Mouse (Mus musculus) hindbrain, embryonic 13.5 days (tissue): Measurements from ENCODE around the gene Ubox5. TPM values are rescaled to one million over a fixed set of nuclear protein-coding genes. Genes with fewer than 3 reads are reported as not detected.
A peak's percentile ranks its signal among the peaks of the same experiment; 100 is the strongest.
"Not testable (repeated sequence)": the region's sequence is repeated elsewhere in the genome, so short reads cannot be mapped to it uniquely, and the experiment has no call there.

Source experiments
- ATAC-seq: fragments of 200-750 bp; cut with Nextera tagmentation; 2 replicates; pipeline ENCODE4 v1.8.0; 2017; ENCODE audit warnings: moderate TSS enrichment; ENCODE audit not compliant: low FRiP score
- H3K27ac ChIP-seq: fragments of 300-500 bp; sonication (generic); 2 replicates; pipeline ENCODE4 v1.5.1; 2015; ENCODE audit warnings: inconsistent platforms, mild to moderate bottlenecking, moderate library complexity
- H3K27me3 ChIP-seq: fragments of 300-500 bp; sonication (generic); 2 replicates; pipeline ENCODE4 v1.6.1; 2015; ENCODE audit warnings: mild to moderate bottlenecking, inconsistent platforms
- H3K36me3 ChIP-seq: fragments of 300-500 bp; sonication (generic); 2 replicates; pipeline ENCODE4 v1.6.1; 2015; ENCODE audit warnings: mild to moderate bottlenecking, inconsistent platforms
- H3K4me1 ChIP-seq: fragments of 300-500 bp; sonication (generic); replicated peaks from 2 replicates; pipeline ENCODE4 v1.6.1; 2015; ENCODE audit warnings: inconsistent platforms
- H3K4me2 ChIP-seq: fragments of 300-500 bp; sonication (generic); 2 replicates; pipeline ENCODE4 v1.6.1; 2015; ENCODE audit warnings: inconsistent platforms, mild to moderate bottlenecking, moderate library complexity
- H3K4me3 ChIP-seq: fragments of 300-500 bp; sonication (generic); 2 replicates; pipeline ENCODE4 v1.5.1; 2015; ENCODE audit warnings: mild to moderate bottlenecking, inconsistent platforms
- H3K9ac ChIP-seq: fragments of 300-500 bp; sonication (generic); 2 replicates; pipeline ENCODE4 v1.6.1; 2015; ENCODE audit warnings: mild to moderate bottlenecking, inconsistent platforms
- H3K9me3 ChIP-seq: fragments of 300-500 bp; sonication (generic); 2 replicates; pipeline ENCODE4 v1.6.1; 2016; ENCODE audit warnings: inconsistent platforms
- WGBS: fragments of 180-500 bp; shearing (Covaris S2); methylation state at CpG from one replicate; pipeline ENCODE4 v1.1.7; 2015; 5-methylcytosine and 5-hydroxymethylcytosine counted together
- polyA plus RNA-seq: library from polyadenylated mRNA; unstranded; fragments of >200 nt; fragmentation: Nextera tagmentation; extraction: Ambion mirVana; gene quantifications from 2 replicates; pipeline ENCODE4 v1.2.1, GENCODE M21; 2015

The Ubox5 gene
- polyA plus RNA-seq, 1 experiment from 2014 or later = 11.5 TPM

DNA sequence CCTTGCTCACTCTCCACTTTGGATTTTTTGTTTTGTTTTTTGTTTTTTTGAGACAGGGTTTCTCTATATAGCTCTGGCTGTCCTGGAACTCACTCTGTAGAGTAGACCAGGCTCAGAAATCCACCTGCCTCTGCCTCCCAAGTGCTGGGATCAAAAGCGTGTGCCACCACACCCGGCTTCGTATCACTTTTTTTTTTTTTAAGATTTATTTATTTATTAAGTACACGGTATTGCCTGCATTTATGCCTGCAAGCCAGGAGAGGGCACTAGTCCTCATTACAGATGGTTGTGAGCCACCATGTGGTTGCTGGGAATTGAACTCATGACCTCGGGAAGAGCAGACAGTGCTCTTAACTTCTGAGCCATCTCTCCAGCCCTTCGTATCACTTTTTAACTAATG is 19.2 kb upstream of the Ubox5 start:
- H3K9ac ChIP-seq, H3K4me1 ChIP-seq, H3K4me2 ChIP-seq, H3K27me3 ChIP-seq, ATAC-seq, H3K27ac ChIP-seq, H3K4me3 ChIP-seq, H3K9me3 ChIP-seq: not testable (repeated sequence)
- WGBS = 81% methylated on average over 6 of the region's 6 CpGs
- peaks cover 48% of the 10 kb centered on the region for H3K36me3 ChIP-seq

DNA sequence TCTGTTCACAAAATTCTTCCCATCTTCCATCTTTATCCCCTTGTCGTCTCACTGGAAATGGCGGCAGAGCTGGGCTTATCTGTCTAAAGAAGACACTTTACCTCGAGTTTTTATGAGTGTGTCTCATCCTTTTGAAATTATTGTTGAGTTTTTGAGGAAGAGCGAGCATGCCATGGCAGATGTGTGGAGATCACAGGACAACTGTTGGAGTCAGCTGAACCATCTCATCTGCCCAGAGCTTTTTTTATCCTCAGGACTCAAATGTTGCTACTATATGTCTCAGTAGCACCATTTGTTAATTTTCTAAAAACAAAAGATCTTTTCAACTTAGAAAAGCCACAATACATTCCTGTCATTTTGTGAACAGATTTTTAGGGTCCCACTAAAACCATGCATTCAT is 15.4 kb upstream of the Ubox5 start:
- H3K36me3 ChIP-seq = peaks cover 16% of the 10 kb centered on the region
- WGBS = 83% methylated on average over 4 of the region's 4 CpGs
- H3K4me1 ChIP-seq = peaks cover 20% of the 10 kb centered on the region
- peaks cover 12% of the 10 kb centered on the region for H3K27me3 ChIP-seq
- no peak overlapping the region for H3K4me3 ChIP-seq
- H3K9me3 ChIP-seq = no peaks in the 10 kb centered on the region
- H3K9ac ChIP-seq = no peak overlapping the region
- ATAC-seq = no peak
- H3K4me2 ChIP-seq = no peak overlapping the region
- no peak overlapping the region for H3K27ac ChIP-seq

DNA sequence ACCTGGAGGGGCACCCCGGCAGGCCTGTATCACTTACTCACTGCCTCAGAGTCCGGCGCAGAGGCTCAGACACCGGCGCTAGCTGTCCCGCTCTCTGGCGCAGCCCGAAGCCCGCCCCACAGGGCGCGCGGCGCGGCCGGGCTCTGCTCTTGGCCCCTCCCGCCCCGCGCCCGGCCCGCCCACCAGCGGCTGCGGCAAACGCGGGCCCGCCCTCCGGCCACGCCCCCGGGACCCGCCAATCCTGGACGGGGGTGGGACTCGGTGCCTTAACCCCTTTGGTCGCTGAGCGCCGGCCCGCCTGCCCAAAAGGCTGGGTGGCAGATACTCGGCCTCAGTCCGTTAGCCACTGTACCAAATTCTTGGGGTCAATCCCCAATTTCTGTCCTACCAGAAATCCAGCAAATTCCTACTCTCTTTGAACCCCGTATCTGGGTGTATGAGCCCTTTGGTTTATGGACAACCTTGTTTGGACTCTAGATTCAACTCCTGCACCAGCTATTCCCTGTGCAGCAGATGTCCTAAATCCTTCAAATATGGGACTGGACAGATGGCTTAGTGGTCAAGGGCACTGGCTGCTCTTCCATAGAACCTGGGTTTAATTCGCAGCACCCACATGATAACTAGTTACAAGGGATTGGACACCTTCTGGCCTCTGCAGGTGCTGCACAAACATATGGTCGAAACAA is 13.0 kb upstream of the Ubox5 start, which contains the start of gene Lzts3:
Gene Lzts3 (minus strand): TSS at position 120 of the 686 bp plus-strand sequence.
- peaks cover 33% of the 10 kb centered on the region for H3K27me3 ChIP-seq
- peak within 1 kb of the TSS; percentile 84 for H3K27ac ChIP-seq
- 5% methylated on average over 25 of the region's 40 CpGs for WGBS
- peaks cover 7% of the 10 kb centered on the region for H3K36me3 ChIP-seq
- ATAC-seq = peak; percentile 96
- peaks cover 20% of the 10 kb centered on the region for H3K4me1 ChIP-seq
- H3K9ac ChIP-seq = peak within 1 kb of the TSS; percentile 85
- H3K4me3 ChIP-seq = peak within 1 kb of the TSS; percentile 71
- no peaks in the 10 kb centered on the region for H3K9me3 ChIP-seq
- peak within 1 kb of the TSS; percentile 84 for H3K4me2 ChIP-seq

DNA sequence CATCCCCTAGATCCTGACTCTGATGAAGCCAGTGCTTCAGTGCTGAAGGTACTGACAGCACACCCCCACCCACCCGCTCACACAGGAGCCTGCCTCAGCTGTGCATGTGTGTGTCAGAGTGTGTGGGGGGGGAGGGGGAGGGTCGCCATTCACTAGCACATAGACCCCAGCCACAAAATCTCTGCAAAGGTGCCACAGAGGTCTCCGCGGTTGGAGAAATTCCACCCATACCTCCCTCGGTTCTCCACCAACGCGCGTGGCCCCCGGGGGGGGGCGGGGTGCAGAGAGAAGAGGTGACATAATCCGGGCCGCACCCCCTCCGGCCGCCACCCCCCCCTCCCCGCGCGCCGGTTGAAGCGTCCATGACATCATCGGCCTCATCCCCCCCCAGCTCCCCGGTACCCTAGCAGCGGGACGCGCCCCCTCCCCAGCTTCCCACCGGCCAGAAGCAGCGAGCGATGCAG is 12.4 kb upstream of the Ubox5 start:
- ATAC-seq = peak; percentile 84
- Histone ChIP-seq H3K9me3 (no peaks in the 10 kb centered on the region), H3K4me3 (peak overlapping the region; percentile 71), H3K27ac (peak overlapping the region; percentile 84), H3K27me3 (peaks cover 39% of the 10 kb centered on the region), H3K9ac (peak overlapping the region; percentile 85), H3K4me2 (peak overlapping the region; percentile 84), H3K4me1 (peaks cover 20% of the 10 kb centered on the region), H3K36me3 (peaks cover 6% of the 10 kb centered on the region)
- WGBS = 0% methylated on average over 16 of the region's 27 CpGs

DNA sequence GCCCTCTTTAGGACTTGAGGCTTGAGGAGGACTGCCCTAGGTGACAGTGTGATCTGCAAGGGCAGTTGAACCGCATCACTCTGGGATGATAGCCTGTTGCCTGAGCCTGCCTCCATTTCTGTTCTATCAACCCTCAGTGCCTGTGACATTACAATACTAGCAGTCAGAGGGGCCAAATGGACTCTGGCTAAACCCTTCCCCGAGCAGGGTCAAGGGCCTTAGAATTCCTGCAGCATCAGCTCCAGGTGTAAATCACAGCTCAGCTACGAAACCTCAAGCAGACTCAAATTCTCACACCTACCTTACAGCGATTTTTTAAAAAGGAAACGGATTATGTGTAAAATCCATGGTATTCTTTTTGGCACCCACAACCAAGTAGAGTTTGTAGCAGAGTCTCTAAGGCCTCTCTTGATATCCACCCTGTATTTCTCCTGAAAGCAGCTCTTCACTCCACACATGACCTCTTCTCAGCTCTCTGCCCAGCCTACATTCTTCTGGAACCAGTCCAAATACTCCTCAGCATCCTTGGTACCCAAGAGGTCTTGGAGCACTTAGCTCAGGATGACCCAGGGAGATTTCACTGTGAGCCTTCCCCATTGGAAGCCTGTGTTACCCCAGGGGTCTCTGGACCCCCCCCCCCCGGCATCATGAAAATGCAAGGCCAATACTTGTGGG is 11.7 kb upstream of the Ubox5 start:
- Histone ChIP-seq H3K4me2 (peak overlapping the region; percentile 84), H3K4me1 (peaks cover 20% of the 10 kb centered on the region), H3K27me3 (peaks cover 46% of the 10 kb centered on the region), H3K4me3 (peak overlapping the region; percentile 71), H3K36me3 (no peaks in the 10 kb centered on the region), H3K27ac (no peak overlapping the region), H3K9me3 (no peaks in the 10 kb centered on the region), H3K9ac (peak overlapping the region; percentile 85)
- no peak for ATAC-seq
- WGBS = 76% methylated on average over 6 of the region's 6 CpGs

DNA sequence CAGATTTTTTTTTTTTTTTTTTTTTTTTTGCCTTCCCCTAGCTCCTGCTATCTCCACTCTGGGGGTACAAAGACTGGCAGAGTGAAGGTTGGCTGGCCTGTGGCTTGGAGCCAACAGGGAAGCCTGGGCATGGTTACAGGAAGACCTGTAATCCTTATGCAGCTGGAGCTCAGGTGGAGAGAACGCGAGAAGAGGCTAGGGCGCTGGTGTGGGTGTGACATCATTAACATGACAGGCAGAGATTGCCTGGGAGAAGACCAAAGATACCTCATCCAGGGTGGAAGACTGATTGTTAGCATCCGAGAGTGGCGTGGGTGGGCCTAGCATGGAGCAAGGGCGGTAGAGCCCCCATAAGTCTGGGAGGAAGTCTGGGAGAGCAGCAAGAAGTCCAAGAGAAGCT is 9.4 kb upstream of the Ubox5 start:
- Histone ChIP-seq H3K9ac (no peak overlapping the region), H3K4me1 (peaks cover 41% of the 10 kb centered on the region), H3K27me3 (peaks cover 68% of the 10 kb centered on the region), H3K36me3 (peaks cover 15% of the 10 kb centered on the region), H3K27ac (no peak overlapping the region), H3K4me2 (no peak overlapping the region), H3K9me3 (no peaks in the 10 kb centered on the region), H3K4me3 (no peak overlapping the region)
- WGBS = 80% methylated on average over 6 of the region's 6 CpGs
- no peak for ATAC-seq

DNA sequence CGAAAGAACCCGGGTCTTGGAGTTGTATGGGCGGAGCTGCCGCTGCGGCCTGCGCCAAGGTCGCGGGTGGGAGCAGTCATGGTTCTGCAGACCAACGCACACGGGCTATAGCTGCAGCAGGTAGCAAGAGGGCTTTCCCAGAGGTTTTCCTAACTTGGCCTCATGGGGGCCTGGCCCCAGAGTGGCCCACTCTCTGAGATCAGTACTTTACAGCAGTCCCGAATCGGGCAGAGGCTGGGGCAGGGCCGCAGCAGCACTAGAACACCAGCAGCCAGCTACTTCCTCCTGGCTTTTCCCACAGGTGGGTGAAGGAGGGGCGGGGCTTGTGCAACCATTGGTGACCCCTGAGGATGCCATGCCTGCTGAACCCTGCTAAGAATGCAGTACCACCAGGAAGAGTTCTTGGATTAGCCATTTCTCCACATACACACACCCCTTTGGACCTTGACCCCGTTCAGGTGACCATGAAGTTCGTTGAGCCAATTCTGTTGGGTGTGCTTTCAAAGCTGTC is 8.3 kb upstream of the Ubox5 start:
- Histone ChIP-seq H3K27me3 (peaks cover 77% of the 10 kb centered on the region), H3K4me2 (no peak overlapping the region), H3K9me3 (no peaks in the 10 kb centered on the region), H3K9ac (no peak overlapping the region), H3K36me3 (peaks cover 16% of the 10 kb centered on the region), H3K27ac (no peak overlapping the region), H3K4me1 (peaks cover 48% of the 10 kb centered on the region), H3K4me3 (no peak overlapping the region)
- WGBS = 34% methylated on average over 16 of the region's 16 CpGs
- no peak for ATAC-seq

DNA sequence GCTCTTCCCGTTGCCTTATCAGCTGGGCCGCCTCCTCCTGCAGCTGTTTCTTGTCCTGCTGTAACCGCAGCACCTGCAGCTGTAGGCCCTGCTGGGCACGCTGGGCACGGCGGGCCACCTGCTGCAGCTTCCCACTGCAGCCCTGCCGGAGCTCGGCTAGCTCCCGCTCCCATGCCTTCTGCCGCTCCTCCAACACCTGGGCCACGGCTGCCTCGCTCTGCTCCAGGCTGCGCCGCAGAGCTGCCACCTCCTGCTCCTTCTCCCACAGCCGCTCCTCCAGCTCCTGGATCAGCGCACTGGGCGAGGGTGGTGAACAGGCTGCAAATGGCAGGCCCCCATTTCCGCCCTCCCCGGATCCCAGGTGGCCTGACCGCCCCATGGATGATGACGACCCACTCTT is 6.0 kb upstream of the Ubox5 start:
- no peaks in the 10 kb centered on the region for H3K9me3 ChIP-seq
- H3K27me3 ChIP-seq = peaks cover 71% of the 10 kb centered on the region
- peak overlapping the region; percentile 66; the same call in 1 of the 2 replicates for H3K9ac ChIP-seq
- ATAC-seq = no peak
- peak overlapping the region; percentile 55; the same call in 1 of the 2 replicates for H3K4me2 ChIP-seq
- 19% methylated on average over 21 of the region's 21 CpGs for WGBS
- peak overlapping the region; percentile 3; the same call in 1 of the 2 replicates for H3K4me3 ChIP-seq
- no peak overlapping the region for H3K27ac ChIP-seq
- peaks cover 16% of the 10 kb centered on the region for H3K36me3 ChIP-seq
- peaks cover 30% of the 10 kb centered on the region for H3K4me1 ChIP-seq

DNA sequence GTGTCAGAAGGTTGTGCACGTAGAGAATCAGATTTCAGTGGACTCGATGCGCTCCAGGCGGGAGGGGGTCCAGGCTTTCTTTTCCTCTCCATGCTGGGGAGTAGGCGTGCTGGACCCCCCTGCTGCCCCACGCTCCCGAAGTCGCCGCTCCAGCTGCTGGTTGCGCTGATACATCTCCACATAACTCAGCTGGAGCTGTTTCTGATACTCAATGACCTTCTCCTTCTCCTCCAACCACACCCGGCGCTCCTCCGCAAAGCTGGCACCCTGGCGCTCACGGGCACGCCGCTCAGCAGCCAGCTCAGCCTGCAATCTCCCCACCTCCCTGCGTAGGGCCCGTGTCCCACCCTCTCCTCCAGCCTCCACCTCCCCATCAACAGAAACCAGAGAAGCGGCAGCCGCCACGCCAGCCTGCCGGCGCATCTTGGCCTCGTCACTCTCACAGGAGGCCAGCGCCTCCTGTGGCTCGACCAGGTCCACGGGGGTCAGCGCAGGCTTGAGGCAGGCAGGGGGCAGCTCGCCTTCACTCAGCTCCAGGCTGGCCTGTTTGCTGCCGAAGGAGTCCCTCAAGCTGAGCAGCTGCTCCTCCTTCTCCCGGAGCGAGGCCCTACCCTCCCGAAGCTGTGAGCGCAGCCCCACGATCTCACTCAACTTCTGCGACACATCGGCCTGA is 5.0 kb upstream of the Ubox5 start:
- WGBS = 1% methylated on average over 37 of the region's 38 CpGs
- peaks cover 29% of the 10 kb centered on the region for H3K4me1 ChIP-seq
- peaks cover 63% of the 10 kb centered on the region for H3K27me3 ChIP-seq
- H3K4me2 ChIP-seq = peak overlapping the region; percentile 55
- peak; percentile 9; the same call in 1 of the 2 replicates for ATAC-seq
- H3K4me3 ChIP-seq = peak overlapping the region; percentile 31
- no peak overlapping the region for H3K27ac ChIP-seq
- H3K9me3 ChIP-seq = no peaks in the 10 kb centered on the region
- peaks cover 16% of the 10 kb centered on the region for H3K36me3 ChIP-seq
- peak overlapping the region; percentile 66 for H3K9ac ChIP-seq

DNA sequence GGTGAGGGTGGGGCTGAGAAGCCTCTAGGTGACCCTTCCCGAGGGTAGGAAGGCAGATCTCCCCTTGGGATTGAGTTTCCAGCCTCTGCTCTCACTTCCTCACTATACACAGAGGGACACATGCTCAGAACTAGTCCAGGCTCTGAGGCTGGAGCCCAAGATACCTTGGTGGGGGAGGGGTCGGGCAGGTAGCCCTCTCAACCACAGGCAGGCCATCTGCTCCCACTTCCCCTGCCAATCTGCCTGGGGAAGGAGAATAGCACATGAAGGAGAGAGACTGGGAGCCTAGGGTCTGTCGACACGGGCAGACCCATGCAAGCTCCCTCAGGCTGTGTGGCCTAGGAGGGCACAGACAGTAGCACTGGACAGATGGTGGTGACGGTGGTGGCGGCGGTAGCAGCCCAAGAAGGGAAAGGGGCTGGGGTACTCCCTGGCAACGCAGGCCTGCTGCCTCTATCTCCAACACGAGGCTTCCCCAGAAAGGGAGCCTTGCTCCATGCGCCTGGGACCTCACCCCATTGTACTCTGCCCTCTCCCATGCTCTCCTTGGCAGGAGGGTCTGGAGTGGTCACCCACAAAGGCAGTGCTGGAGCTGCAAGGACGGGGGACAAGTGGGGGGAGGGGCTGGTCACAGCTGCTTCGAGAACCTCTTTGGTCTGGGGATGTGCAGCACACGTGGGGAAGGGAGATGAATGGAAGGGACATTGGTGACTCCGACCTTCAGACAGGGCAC is 4.3 kb upstream of the Ubox5 start:
- peaks cover 30% of the 10 kb centered on the region for H3K4me1 ChIP-seq
- no peak overlapping the region for H3K27ac ChIP-seq
- 19% methylated on average over 14 of the region's 14 CpGs for WGBS
- ATAC-seq = peak; percentile 34; the same call in 1 of the 2 replicates
- H3K4me2 ChIP-seq = peak overlapping the region; percentile 55
- peak overlapping the region; percentile 66; the same call in 1 of the 2 replicates for H3K9ac ChIP-seq
- peaks cover 57% of the 10 kb centered on the region for H3K27me3 ChIP-seq
- no peaks in the 10 kb centered on the region for H3K9me3 ChIP-seq
- peak overlapping the region; percentile 31; the same call in 1 of the 2 replicates for H3K4me3 ChIP-seq
- H3K36me3 ChIP-seq = peaks cover 16% of the 10 kb centered on the region

DNA sequence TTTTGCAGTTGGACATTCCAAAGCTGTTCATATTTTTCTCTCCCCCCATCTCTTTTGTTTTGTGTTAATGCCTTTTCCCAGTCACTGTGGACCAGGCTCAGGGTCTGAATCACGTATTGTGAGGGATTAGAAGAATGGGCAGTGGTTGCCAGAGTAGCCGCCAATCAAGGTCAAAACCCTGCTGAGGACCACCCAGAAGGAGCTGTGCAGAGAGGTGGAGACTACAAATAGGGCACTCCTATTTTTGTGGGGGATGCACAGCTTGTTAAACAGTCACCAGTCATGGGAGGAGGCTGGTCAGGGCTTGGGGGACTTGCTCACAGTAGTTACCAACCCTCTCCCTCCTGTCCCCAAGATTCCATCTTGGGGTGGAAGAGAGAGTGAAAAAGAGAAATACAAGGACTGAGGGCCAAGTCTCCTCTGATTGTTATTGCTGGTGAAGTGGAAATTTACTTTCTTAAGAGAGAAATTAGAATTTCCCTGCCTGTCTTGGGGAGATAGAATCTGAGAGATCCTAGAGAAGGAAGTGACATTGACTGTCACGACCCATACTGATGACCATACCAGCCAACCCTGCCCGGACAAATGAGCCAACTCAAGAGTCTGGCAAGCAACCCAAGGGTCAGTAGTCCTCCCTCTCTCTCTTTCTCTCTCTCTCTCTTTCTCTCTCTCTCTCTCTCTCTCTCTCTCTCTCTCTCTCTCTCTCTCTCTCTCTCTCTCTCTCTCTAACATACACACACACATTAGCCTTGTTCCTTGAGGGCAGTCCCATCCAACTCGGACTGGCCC is 3.2 kb upstream of the Ubox5 start:
- ATAC-seq = no peak
- Histone ChIP-seq H3K4me2 (no peak overlapping the region), H3K9ac (no peak overlapping the region), H3K36me3 (peaks cover 16% of the 10 kb centered on the region), H3K27ac (no peak overlapping the region), H3K4me3 (no peak overlapping the region), H3K4me1 (peaks cover 38% of the 10 kb centered on the region), H3K27me3 (peaks cover 47% of the 10 kb centered on the region), H3K9me3 (no peaks in the 10 kb centered on the region)
- 51% methylated on average over 5 of the region's 5 CpGs for WGBS
